Mouse (Mus musculus) 3T3-L1 (cell line): Measurements from ENCODE around the gene Immp2l.
"Not testable (repeated sequence)": the region's sequence is repeated elsewhere in the genome, so short reads cannot be mapped to it uniquely, and the experiment has no call there.

Experiments
- DNase-seq: peaks from one replicate; pipeline ENCODE4 v3.0.0-alpha.2; 2015; ENCODE audit warnings: low read depth, low spot score

Gene Immp2l

DNA sequence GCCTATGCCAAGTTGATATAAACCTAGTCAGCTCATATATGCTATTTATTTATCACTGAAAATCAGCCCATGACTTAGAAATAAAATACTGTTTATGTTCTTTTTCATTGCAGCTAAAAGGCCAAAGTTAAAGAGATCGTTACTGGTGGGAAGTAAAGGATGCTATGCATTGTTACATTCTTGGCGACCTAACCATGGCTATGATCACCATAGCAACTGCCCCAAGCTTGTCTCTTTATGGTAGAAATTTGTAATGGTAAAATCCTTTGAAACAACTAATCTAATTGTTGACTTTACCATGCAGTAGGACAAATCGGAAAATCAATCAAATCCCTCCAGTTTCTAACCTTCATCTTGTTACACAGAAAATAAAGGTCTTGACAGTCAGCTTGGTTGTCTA is 644.4 kb downstream of the Immp2l start:
- DNase-seq, result no peak

DNA sequence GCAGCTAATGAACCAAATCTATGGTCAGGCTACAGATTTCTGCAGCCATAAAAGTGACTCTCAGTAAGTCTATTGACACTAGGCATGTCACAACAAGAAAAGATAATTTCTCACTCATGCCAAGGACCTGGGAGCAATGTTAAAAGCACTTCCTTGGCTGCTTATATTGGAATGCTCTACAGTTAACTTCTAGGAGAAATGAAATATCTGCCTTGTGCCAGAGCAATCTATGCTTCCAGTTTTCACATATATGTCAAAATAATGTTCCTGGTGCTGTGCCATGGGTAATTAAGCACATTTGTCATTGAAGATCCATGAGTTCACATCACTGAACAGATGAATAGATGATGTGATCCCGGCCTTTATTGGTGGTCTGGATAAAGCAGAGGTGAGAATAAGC is 645.6 kb downstream of the Immp2l start:
- no peak for DNase-seq

- DNase-seq, result peak; percentile 35
These were observed 651.0 kb downstream of the Immp2l start for GRCm38 (mm10) chr12:41674861-41675260.

- peak; percentile 42 for DNase-seq
These were observed 656.3 kb downstream of the Immp2l start for GRCm38 (mm10) chr12:41680141-41680540.

GRCm38 (mm10) chr12:41682141-41682540 is 658.3 kb downstream of the Immp2l start:
- DNase-seq, result no peak

- no peak for DNase-seq
These were observed 665.9 kb downstream of the Immp2l start for GRCm38 (mm10) chr12:41689809-41690208.

DNA sequence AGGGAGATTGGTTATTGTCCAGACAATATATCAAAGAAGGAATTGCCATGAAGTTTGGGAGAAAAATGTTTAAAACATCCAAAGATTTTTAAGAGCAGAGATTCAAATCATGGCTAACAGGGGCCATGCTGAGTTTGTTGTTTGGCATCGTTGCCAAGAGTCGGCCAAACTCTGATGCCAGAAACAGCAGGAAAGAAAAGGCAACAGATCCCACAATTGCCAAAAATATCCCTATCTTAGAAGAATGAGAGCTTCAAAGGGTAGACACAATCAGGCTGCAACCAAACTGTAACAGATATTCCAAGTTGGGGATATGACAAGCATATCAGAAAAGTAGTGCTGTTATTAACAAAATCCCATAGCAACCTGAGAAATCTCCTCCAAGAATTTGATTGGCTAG is 686.7 kb downstream of the Immp2l start:
- DNase-seq, result no peak

GRCm38 (mm10) chr12:41716946-41717345 is 693.1 kb downstream of the Immp2l start:
- no peak for DNase-seq

- DNase-seq, result no peak
These were observed 700.7 kb downstream of the Immp2l start for GRCm38 (mm10) chr12:41724585-41724984.

DNA sequence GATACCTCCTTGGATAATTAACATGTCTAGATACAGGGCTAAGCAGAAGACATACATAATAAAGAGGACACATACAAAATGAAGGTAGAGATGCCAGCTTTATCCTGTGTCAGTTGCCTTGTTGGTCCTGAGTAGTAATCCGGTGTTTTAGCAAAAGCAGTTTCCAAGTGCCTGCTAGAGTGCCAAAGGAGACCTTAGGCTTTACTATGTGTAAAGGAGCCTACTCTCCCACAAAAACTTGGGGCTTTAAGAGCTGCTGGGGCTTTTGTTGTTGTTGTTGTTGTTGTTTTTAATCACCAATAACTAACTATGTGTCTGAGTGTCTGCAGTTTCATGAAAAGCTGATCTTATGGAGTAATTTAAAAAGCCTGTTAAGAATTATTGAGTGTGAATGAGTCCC is 702.8 kb downstream of the Immp2l start:
- DNase-seq, result no peak

DNA sequence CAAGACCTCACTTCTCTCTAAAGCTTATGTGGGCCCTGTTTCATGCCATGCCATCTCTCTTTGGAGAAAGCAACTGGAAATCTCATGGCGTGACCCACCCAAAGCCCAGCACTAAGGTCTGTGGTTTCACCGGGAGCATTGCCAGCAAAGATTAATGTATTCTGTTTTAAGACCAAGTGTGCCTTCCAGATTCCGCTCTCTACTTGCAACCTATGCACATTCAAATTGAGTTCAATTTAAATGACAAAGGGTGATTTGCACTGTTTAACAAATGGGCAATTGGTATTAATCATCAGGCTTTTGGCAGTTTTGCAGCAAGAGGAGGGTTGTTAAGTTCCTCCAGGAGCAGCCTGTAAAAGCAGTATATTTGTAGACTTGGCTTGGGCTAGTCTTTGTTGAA is 703.3 kb downstream of the Immp2l start:
- peak; percentile 8 for DNase-seq

GRCm38 (mm10) chr12:41727764-41728338 is 704.0 kb downstream of the Immp2l start:
- no peak for DNase-seq

- no peak for DNase-seq
These were observed 704.6 kb downstream of the Immp2l start for GRCm38 (mm10) chr12:41728467-41728866.

- no peak for DNase-seq
These were observed 705.9 kb downstream of the Immp2l start for GRCm38 (mm10) chr12:41729780-41730179.

DNA sequence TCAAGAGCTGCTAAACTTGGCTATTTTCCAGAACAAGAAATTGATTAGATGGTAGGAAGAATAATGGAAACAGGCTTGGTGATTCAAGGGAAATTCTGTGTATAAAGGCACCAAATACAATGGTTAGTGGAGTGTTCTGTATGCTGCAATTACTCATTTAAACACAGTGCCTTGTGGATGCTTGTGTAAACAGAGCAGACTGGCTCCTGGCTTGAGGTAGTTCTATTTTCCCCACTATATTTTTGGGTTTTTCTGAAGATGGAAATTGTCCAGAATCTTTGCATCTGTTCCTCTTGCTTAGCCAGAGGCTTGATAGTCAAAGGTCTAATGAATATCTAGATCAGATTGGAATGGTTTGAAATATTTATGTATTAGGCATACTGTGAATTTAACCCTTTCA is 709.3 kb downstream of the Immp2l start:
- no peak for DNase-seq

DNA sequence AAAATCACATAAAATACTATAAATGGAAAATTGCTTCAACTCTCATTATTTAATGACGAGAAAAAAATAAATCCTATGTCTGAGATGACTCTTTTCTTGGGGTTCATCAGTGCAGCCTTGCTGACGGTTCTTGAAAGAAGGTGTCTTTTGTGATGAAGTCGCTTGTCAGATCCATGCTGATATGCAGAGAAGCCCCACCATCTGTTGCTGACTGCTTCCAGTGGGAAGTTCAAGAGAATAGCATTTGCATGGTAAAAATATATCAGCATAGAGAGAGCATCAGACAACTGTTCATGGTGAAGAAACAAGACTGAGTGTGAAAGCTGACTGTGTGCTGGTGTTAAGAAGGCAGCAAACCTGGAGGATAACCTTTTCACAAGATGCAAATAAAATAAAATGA is 719.0 kb downstream of the Immp2l start:
- no peak for DNase-seq

GRCm38 (mm10) chr12:41763396-41763795 is 739.5 kb downstream of the Immp2l start:
- no peak for DNase-seq

- DNase-seq, result no peak
These were observed 750.1 kb downstream of the Immp2l start for GRCm38 (mm10) chr12:41773961-41774360.

- no peak for DNase-seq
These were observed 750.9 kb downstream of the Immp2l start for GRCm38 (mm10) chr12:41774623-41775323.

DNA sequence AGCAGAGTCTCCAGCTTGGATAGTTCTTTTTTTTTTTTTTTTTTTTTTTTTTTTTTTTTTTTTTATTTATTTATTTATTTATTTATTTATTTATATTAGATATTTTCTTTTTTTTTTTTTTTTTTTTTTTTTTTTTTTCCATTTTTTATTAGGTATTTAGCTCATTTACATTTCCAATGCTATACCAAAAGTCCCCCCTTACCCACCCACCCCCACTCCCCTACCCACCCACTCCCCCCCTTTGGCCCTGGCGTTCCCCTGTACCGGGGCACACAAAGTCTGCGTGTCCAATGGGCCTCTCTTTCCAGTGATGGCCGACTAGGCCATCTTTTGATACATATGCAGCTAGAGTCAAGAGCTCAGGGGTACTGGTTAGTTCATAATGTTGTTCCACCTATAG is 753.9 kb downstream of the Immp2l start:
- DNase-seq, result not testable (repeated sequence)

DNA sequence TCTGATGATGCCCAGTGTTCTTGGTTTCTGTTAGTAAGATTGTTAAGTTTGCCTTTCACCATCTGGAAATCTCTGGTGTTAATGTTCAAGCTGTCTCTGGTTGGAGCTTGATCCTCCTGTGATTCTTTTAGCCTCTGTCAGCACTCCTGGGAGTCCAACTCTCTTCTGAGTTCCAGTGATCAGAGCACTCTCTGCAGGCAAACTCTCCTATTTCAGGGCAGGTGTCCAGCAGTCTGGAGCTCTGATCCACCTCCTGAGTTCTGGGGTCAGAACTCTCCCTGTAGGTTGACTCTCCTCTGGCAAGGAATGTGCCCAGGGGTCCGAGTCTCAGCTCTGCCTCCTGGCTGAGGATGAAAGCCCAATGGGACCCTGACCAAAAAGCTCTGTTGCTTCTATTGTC is 769.8 kb downstream of the Immp2l start:
- DNase-seq, result not testable (repeated sequence)

- DNase-seq, result no peak
These were observed 805.6 kb downstream of the Immp2l start for GRCm38 (mm10) chr12:41829517-41829916.

DNA sequence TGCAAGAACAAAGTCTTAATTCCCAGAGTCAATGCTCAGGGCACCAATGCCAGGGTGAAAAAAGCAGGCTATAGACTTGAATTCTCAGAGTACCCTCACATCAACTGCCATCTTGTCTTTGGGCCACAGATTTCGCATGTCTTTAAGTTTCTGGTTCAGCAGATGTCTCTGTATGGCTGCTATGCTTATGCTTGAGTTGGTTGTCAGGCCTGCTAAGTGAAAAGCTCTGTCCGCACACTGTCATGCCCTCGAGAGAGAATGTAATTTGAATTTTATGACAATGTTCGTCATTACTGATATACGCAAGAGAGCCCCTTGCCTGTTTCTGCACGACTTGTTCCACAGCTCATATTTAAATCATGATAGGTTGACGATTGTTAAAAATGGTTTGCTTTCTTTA is 807.8 kb downstream of the Immp2l start:
- no peak for DNase-seq

DNA sequence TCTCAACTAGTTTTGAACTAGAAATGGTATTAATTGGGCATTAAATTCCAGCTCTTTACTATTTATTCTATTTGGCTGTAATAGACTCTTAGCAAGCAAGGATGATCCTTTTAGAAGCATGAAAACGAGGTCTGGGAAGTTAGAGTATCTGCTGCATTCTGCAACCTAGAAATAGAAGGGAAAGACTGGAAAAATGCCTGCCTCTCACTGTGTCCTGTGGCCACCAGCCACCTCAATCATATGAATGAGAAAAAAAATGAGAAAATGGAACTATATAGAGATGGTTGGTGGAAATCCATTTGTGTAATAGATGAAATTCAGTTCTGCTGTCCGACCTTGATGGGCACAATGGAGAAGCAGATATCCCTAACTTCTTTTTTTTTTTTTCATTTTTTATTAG is 810.8 kb downstream of the Immp2l start:
- no peak for DNase-seq
